Mouse (Mus musculus): Measurements from ENCODE around the gene Sort1. TPM values are rescaled to one million over a fixed set of nuclear protein-coding genes. Genes with fewer than 3 reads are reported as not detected.
A peak's percentile ranks its signal among the peaks of the same experiment; 100 is the strongest.

Gene Sort1
- polyA plus RNA-seq, 1 experiment from 2014 or later: 30.8 TPM

GRCm38 (mm10) chr3:108313138-108313537, 29.3 kb downstream of the Sort1 start:
- Histone ChIP-seq H3K4me3 (ENCODE audit: low read depth, low read length) (no peak overlapping the region), H3K27ac (ENCODE audit: low read length) (no peak overlapping the region), H3K36me3 (ENCODE audit: insufficient read depth, low read length) (no peaks in the 10 kb centered on the region), H3K9me3 (ENCODE audit: low read length) (no peaks in the 10 kb centered on the region), H3K4me2 (replicated peaks; ENCODE audit: low read depth, low read length) (no peak overlapping the region), H3K9ac (replicated peaks; ENCODE audit: low read depth) (no peak overlapping the region), H3K27me3 (replicated peaks; ENCODE audit: insufficient read depth, low read length) (no peaks in the 10 kb centered on the region), H3K4me1 (ENCODE audit: insufficient read depth, low read depth, low read length) (peaks cover 9% of the 10 kb centered on the region; the same call in 1 of the 2 replicates)
- DNase-seq (ENCODE audit: low spot score): no peak
- 82% methylated on average over 4 of the region's 4 CpGs for WGBS
- TF ChIP-seq EP300 (IDR thresholded peaks at IDR 0.05) (no peak), CTCF (IDR thresholded peaks at IDR 0.05) (no peak)
- ATAC-seq: no peak

- no peak overlapping the region for H3K4me3 ChIP-seq (ENCODE audit: low read depth, low read length)
- peak overlapping the region; percentile 1; the same call in 1 of the 2 replicates for H3K27ac ChIP-seq (ENCODE audit: low read length)
- 60% methylated on average over 8 of the region's 8 CpGs for WGBS
- DNase-seq (ENCODE audit: low spot score) (peak; percentile 58), ATAC-seq (peak; percentile 30; the same call in 1 of the 2 replicates)
- no peaks in the 10 kb centered on the region for H3K36me3 ChIP-seq (ENCODE audit: insufficient read depth, low read length)
- peaks cover 9% of the 10 kb centered on the region; the same call in 1 of the 2 replicates for H3K4me1 ChIP-seq (ENCODE audit: insufficient read depth, low read depth, low read length)
- no peak overlapping the region for H3K9ac ChIP-seq (replicated peaks; ENCODE audit: low read depth)
- no peaks in the 10 kb centered on the region for H3K27me3 ChIP-seq (replicated peaks; ENCODE audit: insufficient read depth, low read length)
- TF ChIP-seq EP300 (IDR thresholded peaks at IDR 0.05): no peak
- TF ChIP-seq CTCF (IDR thresholded peaks at IDR 0.05): peak; percentile 27; the same call in 1 of the 2 replicates
- no peak overlapping the region for H3K4me2 ChIP-seq (replicated peaks; ENCODE audit: low read depth, low read length)
- no peaks in the 10 kb centered on the region for H3K9me3 ChIP-seq (ENCODE audit: low read length)
These were observed 30.3 kb downstream of the Sort1 start for GRCm38 (mm10) chr3:108314038-108314675.

GRCm38 (mm10) chr3:108318517-108318916, 34.6 kb downstream of the Sort1 start:
- no peaks in the 10 kb centered on the region for H3K36me3 ChIP-seq (ENCODE audit: insufficient read depth, low read length)
- H3K4me3 ChIP-seq (ENCODE audit: low read depth, low read length): no peak overlapping the region
- no peak overlapping the region for H3K27ac ChIP-seq (ENCODE audit: low read length)
- WGBS: 70% methylated on average over 2 of the region's 2 CpGs
- no peaks in the 10 kb centered on the region for H3K4me1 ChIP-seq (ENCODE audit: insufficient read depth, low read depth, low read length)
- no peaks in the 10 kb centered on the region for H3K27me3 ChIP-seq (replicated peaks; ENCODE audit: insufficient read depth, low read length)
- H3K9ac ChIP-seq (replicated peaks; ENCODE audit: low read depth): no peak overlapping the region
- ATAC-seq (no peak), DNase-seq (ENCODE audit: low spot score) (no peak)
- H3K4me2 ChIP-seq (replicated peaks; ENCODE audit: low read depth, low read length): no peak overlapping the region
- TF ChIP-seq EP300 (IDR thresholded peaks at IDR 0.05) (no peak), CTCF (IDR thresholded peaks at IDR 0.05) (no peak)
- H3K9me3 ChIP-seq (ENCODE audit: low read length): no peaks in the 10 kb centered on the region

GRCm38 (mm10) chr3:108321671-108322070, 37.8 kb downstream of the Sort1 start:
- no peak for ATAC-seq
- H3K9me3 ChIP-seq (ENCODE audit: low read length): no peaks in the 10 kb centered on the region
- no peaks in the 10 kb centered on the region for H3K4me1 ChIP-seq (ENCODE audit: insufficient read depth, low read depth, low read length)
- no peak overlapping the region for H3K27ac ChIP-seq (ENCODE audit: low read length)
- H3K36me3 ChIP-seq (ENCODE audit: insufficient read depth, low read length): no peaks in the 10 kb centered on the region
- no peak for TF ChIP-seq CTCF (IDR thresholded peaks at IDR 0.05)
- TF ChIP-seq EP300 (IDR thresholded peaks at IDR 0.05): no peak
- 61% methylated on average over 4 of the region's 4 CpGs for WGBS
- no peaks in the 10 kb centered on the region for H3K27me3 ChIP-seq (replicated peaks; ENCODE audit: insufficient read depth, low read length)
- H3K4me3 ChIP-seq (ENCODE audit: low read depth, low read length): no peak overlapping the region
- no peak overlapping the region for H3K4me2 ChIP-seq (replicated peaks; ENCODE audit: low read depth, low read length)
- DNase-seq (ENCODE audit: low spot score): peak; percentile 48
- no peak overlapping the region for H3K9ac ChIP-seq (replicated peaks; ENCODE audit: low read depth)

GRCm38 (mm10) chr3:108322136-108322535, 38.3 kb downstream of the Sort1 start:
- no peak overlapping the region for H3K27ac ChIP-seq (ENCODE audit: low read length)
- no peak overlapping the region for H3K9ac ChIP-seq (replicated peaks; ENCODE audit: low read depth)
- H3K27me3 ChIP-seq (replicated peaks; ENCODE audit: insufficient read depth, low read length): no peaks in the 10 kb centered on the region
- H3K4me2 ChIP-seq (replicated peaks; ENCODE audit: low read depth, low read length): no peak overlapping the region
- ATAC-seq: no peak
- 72% methylated on average over 4 of the region's 4 CpGs for WGBS
- TF ChIP-seq EP300 (IDR thresholded peaks at IDR 0.05) (no peak), CTCF (IDR thresholded peaks at IDR 0.05) (no peak)
- H3K4me1 ChIP-seq (ENCODE audit: insufficient read depth, low read depth, low read length): 0 out of 2 replicates have a peak, but pooled peaks cover under 1% of the 10 kb centered on the region
- no peak for DNase-seq (ENCODE audit: low spot score)
- no peaks in the 10 kb centered on the region for H3K9me3 ChIP-seq (ENCODE audit: low read length)
- H3K36me3 ChIP-seq (ENCODE audit: insufficient read depth, low read length): no peaks in the 10 kb centered on the region
- no peak overlapping the region for H3K4me3 ChIP-seq (ENCODE audit: low read depth, low read length)

- no peak overlapping the region for H3K4me3 ChIP-seq (ENCODE audit: low read depth, low read length)
- H3K9me3 ChIP-seq (ENCODE audit: low read length): no peaks in the 10 kb centered on the region
- no peak for DNase-seq (ENCODE audit: low spot score)
- no peak for ATAC-seq
- H3K27ac ChIP-seq (ENCODE audit: low read length): no peak overlapping the region
- TF ChIP-seq CTCF (IDR thresholded peaks at IDR 0.05) (no peak), EP300 (IDR thresholded peaks at IDR 0.05) (no peak)
- H3K4me1 ChIP-seq (ENCODE audit: insufficient read depth, low read depth, low read length): 0 out of 2 replicates have a peak, but pooled peaks cover 6% of the 10 kb centered on the region
- 89% methylated on average over 3 of the region's 3 CpGs for WGBS
- no peaks in the 10 kb centered on the region for H3K27me3 ChIP-seq (replicated peaks; ENCODE audit: insufficient read depth, low read length)
- H3K9ac ChIP-seq (replicated peaks; ENCODE audit: low read depth): no peak overlapping the region
- H3K36me3 ChIP-seq (ENCODE audit: insufficient read depth, low read length): no peaks in the 10 kb centered on the region
- no peak overlapping the region for H3K4me2 ChIP-seq (replicated peaks; ENCODE audit: low read depth, low read length)
These were observed 39.1 kb downstream of the Sort1 start for GRCm38 (mm10) chr3:108322962-108323361.

All from lung, postnatal 0 days (tissue).